Mouse (Mus musculus) MEL (cell line): ENCODE data around the gene Ephb2. TPM values are rescaled to one million over a fixed set of nuclear protein-coding genes. Genes with fewer than 3 reads are reported as not detected.

Experiments used
- DNase-seq: peaks from one replicate; pipeline ENCODE4 v3.0.0; 2011; ENCODE audit warnings: low read depth, low spot score
- H3K27ac ChIP-seq: 2 replicates; pipeline ENCODE4 v1.5.1; 2012; ENCODE audit warnings: low read depth, mild to moderate bottlenecking, control low read depth, low read length, moderate library complexity; ENCODE audit not compliant: control insufficient read depth
- H3K27me3 ChIP-seq, 2 experiments: fragments of 150-350 bp in 1 of 2; sonication (generic) in 1 of 2; 2 replicates each; pipeline ENCODE4 v1.6.1; 2012; ENCODE audit warnings: low read length in 2 of 2, mild to moderate bottlenecking in 2 of 2, improper control_type of control experiment in 1 of 2, moderate library complexity in 1 of 2; ENCODE audit not compliant: insufficient read depth in 2 of 2, control insufficient read depth in 1 of 2
- H3K36me3 ChIP-seq, 2 experiments: 2 replicates each; pipeline ENCODE4 v1.6.1; 2012 to 2014; ENCODE audit warnings: low read length in 2 of 2, improper control_type of control experiment in 1 of 2, inconsistent platforms in 1 of 2, mild to moderate bottlenecking in 1 of 2; ENCODE audit not compliant: insufficient read depth in 2 of 2, control insufficient read depth in 1 of 2
- H3K4me1 ChIP-seq, 2 experiments: fragments of 150-350 bp in 1 of 2; sonication (generic) in 1 of 2; 2 replicates each; pipeline ENCODE4 v1.6.1; 2012; ENCODE audit warnings: low read length in 2 of 2, improper control_type of control experiment in 1 of 2, mild to moderate bottlenecking in 1 of 2; ENCODE audit not compliant: insufficient read depth in 2 of 2, control insufficient read depth in 1 of 2
- H3K4me3 ChIP-seq, 2 experiments: fragments of 150-350 bp in 1 of 2; sonication (generic) in 1 of 2; 2 replicates each; pipeline ENCODE4 v1.5.1; 2012; ENCODE audit warnings: low read depth in 2 of 2, low read length in 2 of 2, mild to moderate bottlenecking in 2 of 2, moderate library complexity in 2 of 2, control low read depth in 1 of 2, improper control_type of control experiment in 1 of 2; ENCODE audit not compliant: control insufficient read depth in 1 of 2, insufficient read depth in 1 of 2
- H3K79me2 ChIP-seq: 2 replicates; pipeline ENCODE4 v1.6.1; 2012; ENCODE audit warnings: mild to moderate bottlenecking, low read length, moderate library complexity; ENCODE audit not compliant: control insufficient read depth, poor library complexity, insufficient read depth
- H3K9ac ChIP-seq: 2 replicates; pipeline ENCODE4 v1.6.1; 2012; ENCODE audit warnings: low read depth, mild to moderate bottlenecking, control low read depth, low read length, moderate library complexity; ENCODE audit not compliant: control insufficient read depth, poor library complexity, severe bottlenecking
- H3K9me3 ChIP-seq: fragments of 150-350 bp; sonication (generic); replicated peaks from 2 replicates; pipeline ENCODE4 v1.6.1; 2012; ENCODE audit warnings: mild to moderate bottlenecking, low read length, improper control_type of control experiment, moderate library complexity; ENCODE audit not compliant: insufficient read depth
- CHD1 ChIP-seq: IDR thresholded peaks from 2 replicates; pipeline ENCODE4 v1.6.1; 2012; ENCODE audit warnings: low read depth, mild to moderate bottlenecking, inconsistent platforms, low read length, improper control_type of control experiment
- CHD2 ChIP-seq: IDR thresholded peaks from 2 replicates; pipeline ENCODE4 v1.6.1; 2011; ENCODE audit warnings: low read length, improper control_type of control experiment
- E2F4 ChIP-seq: IDR thresholded peaks from 2 replicates; pipeline ENCODE4 v1.6.1; 2011; ENCODE audit warnings: low read depth, low read length, improper control_type of control experiment, borderline replicate concordance
- ELF1 ChIP-seq: IDR thresholded peaks from 2 replicates; pipeline ENCODE4 v1.6.1; 2014; ENCODE audit warnings: low read depth, mild to moderate bottlenecking, inconsistent platforms, low read length, improper control_type of control experiment, moderate library complexity
- EP300 ChIP-seq, 2 experiments: IDR thresholded peaks; 2 replicates each; pipeline ENCODE4 v1.6.1; 2011; ENCODE audit warnings: improper control_type of control experiment in 2 of 2, low read length in 2 of 2, low read depth in 1 of 2, mild to moderate bottlenecking in 1 of 2
- ETS1 ChIP-seq: IDR thresholded peaks from 2 replicates; pipeline ENCODE4 v1.6.1; 2012; ENCODE audit warnings: low read depth, mild to moderate bottlenecking, inconsistent platforms, low read length, improper control_type of control experiment, moderate library complexity
- GABPA ChIP-seq: IDR thresholded peaks from 2 replicates; pipeline ENCODE4 v1.6.1; 2012; ENCODE audit warnings: low read depth, mild to moderate bottlenecking, inconsistent platforms, low read length, improper control_type of control experiment, moderate library complexity
- KAT2A ChIP-seq: conservative IDR thresholded peaks from 2 replicates; pipeline ENCODE4 v1.6.1; 2012; ENCODE audit warnings: low read depth, low read length, improper control_type of control experiment, inconsistent platforms
- MEF2A ChIP-seq: IDR thresholded peaks from 2 replicates; pipeline ENCODE4 v1.6.1; 2014; ENCODE audit warnings: low read depth, mild to moderate bottlenecking, inconsistent platforms, low read length, improper control_type of control experiment; ENCODE audit not compliant: poor library complexity, insufficient replicate concordance, severe bottlenecking; ENCODE audit errors: extremely low read depth
- MYB ChIP-seq: IDR thresholded peaks from 2 replicates; pipeline ENCODE4 v1.6.1; 2011; ENCODE audit warnings: mild to moderate bottlenecking, low read depth, low read length, improper control_type of control experiment
- MYC ChIP-seq: IDR thresholded peaks from 2 replicates; pipeline ENCODE4 v1.6.1; 2011; ENCODE audit warnings: low read depth, mild to moderate bottlenecking, low read length, improper control_type of control experiment, moderate library complexity
- NRF1 ChIP-seq: IDR thresholded peaks from 2 replicates; pipeline ENCODE4 v1.6.1; 2014; ENCODE audit warnings: low read depth, mild to moderate bottlenecking, inconsistent platforms, low read length, improper control_type of control experiment, moderate library complexity; ENCODE audit not compliant: poor library complexity, insufficient read depth, severe bottlenecking
- POLR2AphosphoS2 ChIP-seq: IDR thresholded peaks from 2 replicates; pipeline ENCODE4 v1.6.1; 2011; ENCODE audit warnings: low read length, improper control_type of control experiment
- POLR2AphosphoS5 ChIP-seq: IDR thresholded peaks from 2 replicates; pipeline ENCODE4 v1.6.1; 2012; ENCODE audit warnings: low read depth, borderline replicate concordance, mild to moderate bottlenecking, inconsistent platforms, low read length, moderate library complexity, mixed read lengths
- RAD21 ChIP-seq: IDR thresholded peaks from 2 replicates; pipeline ENCODE4 v1.6.1; 2011; ENCODE audit warnings: mild to moderate bottlenecking, low read depth, low read length, improper control_type of control experiment
- RCOR1 ChIP-seq: IDR thresholded peaks from 2 replicates; pipeline ENCODE4 v1.6.1; 2012; ENCODE audit warnings: low read depth, mild to moderate bottlenecking, inconsistent platforms, low read length, improper control_type of control experiment
- SIN3A ChIP-seq: IDR thresholded peaks from 2 replicates; pipeline ENCODE4 v1.6.1; 2012; ENCODE audit warnings: low read length, improper control_type of control experiment, inconsistent platforms
- SMC3 ChIP-seq: IDR thresholded peaks from 2 replicates; pipeline ENCODE4 v1.6.1; 2011; ENCODE audit warnings: low read depth, low read length, improper control_type of control experiment
- TBP ChIP-seq: IDR thresholded peaks from 2 replicates; pipeline ENCODE4 v1.8.0; 2011; ENCODE audit warnings: low read depth, low read length, improper control_type of control experiment
- TCF12 ChIP-seq: IDR thresholded peaks from 2 replicates; pipeline ENCODE4 v1.6.1; 2014; ENCODE audit warnings: low read depth, mild to moderate bottlenecking, inconsistent platforms, low read length, improper control_type of control experiment, moderate library complexity
- UBTF ChIP-seq: IDR thresholded peaks from 2 replicates; pipeline ENCODE4 v1.6.1; 2012; ENCODE audit warnings: low read depth, mild to moderate bottlenecking, inconsistent platforms, low read length, improper control_type of control experiment, moderate library complexity, borderline replicate concordance; ENCODE audit not compliant: insufficient read depth
- ZKSCAN1 ChIP-seq: IDR thresholded peaks from 2 replicates; pipeline ENCODE4 v1.6.1; 2012; ENCODE audit warnings: low read depth, mild to moderate bottlenecking, inconsistent platforms, low read length, improper control_type of control experiment, moderate library complexity
- polyA plus RNA-seq, 2 experiments: library from polyadenylated mRNA; stranded (reverse) in 1 of 2; unstranded in 1 of 2; fragments of >175 nt in 1 of 2; fragments of >200 nt in 1 of 2; gene quantifications; 2 replicates each; pipeline versions ENCODE4 v1.2.1 to v1.2.4; 2012; ENCODE audit warnings: low replicate concordance in 2 of 2, low read depth in 1 of 2; ENCODE audit not compliant: insufficient read length in 2 of 2, insufficient read depth in 1 of 2, missing spikeins in 1 of 2
- total RNA-seq: library from RNA; depleted of rRNA; stranded (reverse); fragments of 300-350 nt; gene quantifications from 2 replicates; pipeline ENCODE4 v1.2.3, GENCODE M21; 2012

Gene Ephb2
- total and polyA plus RNA-seq, 3 experiments = 1.9 to 4.1 TPM; not detected in 1

DNA sequence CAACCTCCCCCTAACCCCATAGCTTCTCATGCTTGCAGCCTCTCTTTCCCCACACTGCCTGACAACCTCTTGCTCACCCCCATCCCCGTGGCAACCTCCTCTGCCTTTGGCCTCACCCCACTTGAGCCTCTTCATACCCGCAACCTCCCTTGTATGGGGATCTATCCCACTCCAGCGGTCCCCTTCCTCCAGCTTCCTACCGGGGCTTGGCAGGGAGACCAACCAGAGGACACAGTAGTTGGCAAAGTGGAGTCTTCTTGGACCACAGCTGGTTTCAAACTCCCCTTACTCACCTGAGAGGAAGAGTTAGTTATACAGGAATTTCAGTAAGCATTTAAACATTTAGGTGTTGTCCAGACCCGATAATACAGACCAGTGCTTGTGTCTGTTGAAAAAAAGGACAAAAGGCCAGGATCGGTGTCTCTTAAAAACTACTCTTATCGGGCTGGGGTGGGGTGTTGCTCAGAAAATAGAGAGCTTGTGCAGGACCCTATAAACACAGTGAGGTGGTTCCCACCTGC lies 197.5 kb downstream of the Ephb2 start:
- Histone ChIP-seq H3K36me3 (no peaks in the 10 kb centered on the region), H3K27ac (no peak overlapping the region), H3K9ac (no peak overlapping the region), H3K79me2 (no peaks in the 10 kb centered on the region), H3K9me3 (no peaks in the 10 kb centered on the region), H3K27me3 (peaks cover 0 to 4% of the 10 kb centered on the region in 2 experiments; a peak in 3 of 4 replicates), H3K4me3 (no peak overlapping the region), H3K4me1 (no peaks in the 10 kb centered on the region)
- DNase-seq = no peak
- TF ChIP-seq UBTF (no peak), TCF12 (no peak), E2F4 (no peak), ZKSCAN1 (no peak), EP300 (IDR thresholded peaks at IDR 0.05; ENCODE audit: low read depth in 1 of 2, low read length in 2 of 2) (no peak), KAT2A (no peak), SMC3 (no peak), POLR2AphosphoS5 (no peak), MEF2A (no peak), ETS1 (no peak), RAD21 (no peak), SIN3A (no peak), MYC (no peak), RCOR1 (no peak), ELF1 (no peak), MYB (no peak), TBP (no peak)

DNA sequence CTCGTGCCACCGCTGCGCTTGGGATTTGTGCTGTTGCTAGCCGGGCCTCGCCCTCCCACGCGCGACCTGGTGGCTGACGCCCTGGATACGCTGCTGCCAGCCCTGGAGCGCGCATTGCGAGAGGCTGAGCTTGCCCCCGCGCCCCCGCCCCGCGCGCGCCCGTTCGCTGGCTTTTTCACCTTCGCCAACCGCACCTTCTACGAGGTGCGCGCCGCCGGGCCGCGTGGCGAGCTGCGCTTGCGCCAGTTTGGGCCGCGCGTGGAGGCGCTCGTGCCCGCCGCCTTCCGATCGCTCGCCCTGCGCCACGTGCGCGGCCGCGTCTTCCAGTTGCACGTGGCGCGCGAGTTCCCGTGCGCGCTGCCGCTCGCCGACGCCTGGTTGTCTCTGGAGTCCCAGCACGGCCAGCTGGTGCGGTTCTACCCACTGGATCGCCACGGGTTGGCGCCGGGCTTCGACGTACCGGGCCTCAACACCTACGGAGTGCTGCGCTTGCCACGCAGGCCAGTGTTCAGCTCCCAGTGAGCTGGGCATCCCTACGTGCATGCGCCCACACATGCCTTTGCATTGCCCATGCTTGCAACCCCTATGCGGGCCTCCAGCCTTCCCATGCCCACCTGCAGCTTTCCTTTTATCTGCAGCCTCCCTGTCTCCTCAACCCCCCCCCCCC lies 198.1 kb downstream of the Ephb2 start:
- no peak overlapping the region for H3K27ac ChIP-seq
- TF ChIP-seq POLR2AphosphoS2 (no peak), EP300 (IDR thresholded peaks at IDR 0.05; ENCODE audit: low read depth in 1 of 2, low read length in 2 of 2) (no peak), CHD1 (no peak), CHD2 (no peak), GABPA (no peak), UBTF (no peak), KAT2A (no peak), NRF1 (no peak)
- TF ChIP-seq, all 39 proteins: peak for 0
- no peaks in the 10 kb centered on the region for H3K4me1 ChIP-seq
- DNase-seq = no peak
- H3K4me3 ChIP-seq = no peak overlapping the region
- H3K27me3 ChIP-seq = peaks cover 0 to 4% of the 10 kb centered on the region in 2 experiments; a peak in 3 of 4 replicates
- no peaks in the 10 kb centered on the region for H3K36me3 ChIP-seq
- H3K9me3 ChIP-seq = no peaks in the 10 kb centered on the region
- H3K79me2 ChIP-seq = no peaks in the 10 kb centered on the region
- no peak overlapping the region for H3K9ac ChIP-seq
